Mouse (Mus musculus): ENCODE data around the gene Cep112.

Cep112 gene

GRCm38 (mm10) chr11:108606836-108607235 lies 181.8 kb downstream of the Cep112 start:
- DNase-seq, result no peak

GRCm38 (mm10) chr11:108620628-108621433 lies 195.8 kb downstream of the Cep112 start:
- DNase-seq, result no peak

DNA sequence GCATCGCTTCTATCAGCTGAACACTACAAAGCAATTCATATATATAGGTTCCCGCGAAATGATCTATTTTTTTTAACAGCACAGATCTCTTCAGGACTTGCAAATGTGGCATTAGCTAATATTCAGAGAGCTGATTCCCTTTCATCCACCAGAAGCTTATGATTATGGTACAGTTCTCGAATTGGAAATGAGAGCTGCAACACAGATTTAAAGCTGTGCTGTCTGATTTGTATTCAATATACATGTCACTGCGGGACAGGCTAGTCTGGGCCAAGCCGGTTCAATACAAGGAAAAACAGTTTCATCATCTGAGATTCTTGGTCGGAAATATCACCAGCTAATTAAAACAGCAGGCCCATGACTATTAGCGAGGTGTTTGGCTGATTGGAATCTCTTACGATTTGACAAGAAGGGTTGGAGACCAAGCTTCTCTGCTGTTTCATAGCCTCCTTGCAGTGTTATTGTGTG lies 196.5 kb downstream of the Cep112 start:
- DNase-seq, result no peak

- DNase-seq, result no peak
Measured at GRCm38 (mm10) chr11:108625546-108626232, 200.7 kb downstream of the Cep112 start.

- DNase-seq, result no peak
Measured at GRCm38 (mm10) chr11:108637780-108638179, 212.8 kb downstream of the Cep112 start.

- DNase-seq, result no peak
Measured at GRCm38 (mm10) chr11:108655574-108655973, 230.6 kb downstream of the Cep112 start.

DNA sequence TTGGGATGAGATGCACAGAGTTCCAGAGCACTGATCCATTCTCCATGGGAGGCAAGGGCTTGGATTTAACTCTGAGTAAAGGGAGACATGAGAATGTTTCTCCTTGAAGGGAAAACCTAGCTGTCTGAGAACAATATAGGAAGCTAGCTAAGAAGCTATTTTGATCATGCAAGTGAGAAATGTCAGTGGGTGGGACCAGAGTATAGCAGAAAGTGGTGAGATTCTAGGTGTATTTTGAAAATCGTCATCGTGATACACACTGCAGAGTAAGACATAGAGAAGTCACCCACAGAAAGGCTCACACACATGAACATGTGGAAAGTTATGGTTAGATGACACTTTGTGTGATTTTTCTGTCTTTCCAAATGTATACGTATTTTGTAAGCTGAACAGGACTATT lies 257.0 kb downstream of the Cep112 start:
- DNase-seq, result no peak

DNA sequence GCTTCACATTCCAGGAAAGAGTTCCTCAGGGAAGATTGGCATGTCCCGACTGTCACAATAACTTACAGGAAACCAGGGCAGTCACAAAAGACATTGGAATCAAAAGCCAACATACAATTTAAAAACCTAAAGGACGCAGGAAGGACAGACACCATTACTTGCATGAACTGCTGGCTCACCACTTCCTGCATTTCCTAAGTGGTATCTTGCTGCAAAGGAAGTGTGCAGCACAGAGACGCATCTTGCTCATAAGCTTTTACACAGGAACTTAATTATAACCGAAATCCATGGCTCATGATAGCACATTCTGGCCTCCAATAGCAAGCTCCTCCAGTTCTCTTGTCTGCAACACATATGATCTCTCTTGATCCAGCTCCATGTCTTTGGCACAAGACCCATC lies 271.6 kb downstream of the Cep112 start:
- DNase-seq, result no peak

GRCm38 (mm10) chr11:108752301-108752700 lies 327.3 kb downstream of the Cep112 start:
- peak; percentile 23 for DNase-seq

GRCm38 (mm10) chr11:108752765-108753164 lies 327.8 kb downstream of the Cep112 start:
- DNase-seq, result no peak

GRCm38 (mm10) chr11:108753361-108754240 lies 328.6 kb downstream of the Cep112 start:
- no peak for DNase-seq

DNA sequence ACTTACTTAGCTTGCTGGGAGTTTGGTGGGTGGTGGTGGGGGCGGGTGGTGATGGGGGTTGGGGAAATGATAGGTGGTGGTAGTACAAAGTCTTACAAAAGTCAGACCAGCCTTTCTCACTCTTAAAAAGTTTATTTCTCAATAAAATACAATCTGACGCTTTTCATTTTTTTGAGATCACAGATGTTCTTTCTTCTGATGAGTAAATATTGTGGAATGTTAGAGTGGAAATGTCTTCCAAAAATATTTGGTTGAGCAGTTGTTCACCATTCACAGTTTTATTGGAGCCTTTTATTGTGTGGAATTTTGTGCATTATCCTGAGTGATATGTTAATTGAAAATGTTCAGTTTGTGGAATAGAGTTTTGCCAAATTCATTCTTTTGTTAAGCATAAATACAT lies 332.2 kb downstream of the Cep112 start:
- no peak for DNase-seq

GRCm38 (mm10) chr11:108757626-108758430 lies 332.8 kb downstream of the Cep112 start:
- no peak for DNase-seq

DNA sequence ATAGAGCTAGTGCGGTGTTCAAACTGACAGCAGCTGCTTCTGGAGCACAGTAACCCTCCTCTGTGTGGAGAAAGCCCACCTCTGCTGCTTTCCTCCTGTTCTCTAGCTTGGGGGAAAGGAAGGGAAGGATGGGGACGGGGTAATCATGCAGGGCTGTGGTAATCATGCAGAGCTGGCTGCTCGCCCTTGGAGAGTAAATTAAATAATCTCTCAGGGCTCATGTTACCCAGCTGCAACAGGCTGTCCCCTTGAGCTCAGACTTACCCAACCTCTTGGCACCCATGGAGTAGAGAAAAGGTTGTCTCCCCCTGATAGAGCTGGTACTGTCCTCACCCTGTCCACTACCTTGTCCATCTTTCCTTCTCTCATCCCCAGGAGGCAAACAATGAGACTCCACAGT lies 345.1 kb downstream of the Cep112 start:
- DNase-seq, result no peak

DNA sequence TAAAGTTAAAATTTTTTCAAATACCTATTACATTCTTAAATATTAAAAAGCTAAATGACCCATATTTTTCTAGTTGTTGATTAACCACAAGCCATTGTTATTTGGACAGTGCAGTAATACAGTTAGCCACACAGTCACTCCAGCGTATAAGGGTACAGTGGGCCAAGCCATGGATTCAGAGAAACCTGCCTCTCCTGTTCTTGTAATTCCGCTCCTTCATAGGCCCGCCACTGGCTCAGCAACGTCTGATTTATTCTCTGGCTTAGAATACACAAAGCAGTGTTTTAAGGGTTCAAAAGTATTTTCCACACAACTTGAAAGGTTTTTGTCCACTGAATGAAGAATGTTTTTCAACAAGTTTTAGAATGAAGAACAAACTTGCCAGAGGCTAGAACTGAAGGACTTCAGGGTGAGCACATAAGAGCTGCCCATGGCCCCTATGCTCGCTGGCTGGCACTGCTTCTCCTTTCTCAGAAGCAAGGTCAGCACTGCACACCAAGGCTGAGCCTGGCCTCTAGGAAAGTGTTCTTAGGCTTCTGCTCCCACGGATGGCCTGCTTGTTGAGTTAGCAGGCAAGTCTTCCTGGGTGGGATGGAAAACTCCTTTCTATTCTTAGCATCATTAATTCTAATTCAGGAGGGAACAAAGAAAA lies 349.2 kb downstream of the Cep112 start:
- no peak for DNase-seq

- DNase-seq, result no peak
Measured at GRCm38 (mm10) chr11:108777158-108777557, 352.2 kb downstream of the Cep112 start.

GRCm38 (mm10) chr11:108780271-108781250 lies 355.6 kb downstream of the Cep112 start:
- no peak for DNase-seq

DNA sequence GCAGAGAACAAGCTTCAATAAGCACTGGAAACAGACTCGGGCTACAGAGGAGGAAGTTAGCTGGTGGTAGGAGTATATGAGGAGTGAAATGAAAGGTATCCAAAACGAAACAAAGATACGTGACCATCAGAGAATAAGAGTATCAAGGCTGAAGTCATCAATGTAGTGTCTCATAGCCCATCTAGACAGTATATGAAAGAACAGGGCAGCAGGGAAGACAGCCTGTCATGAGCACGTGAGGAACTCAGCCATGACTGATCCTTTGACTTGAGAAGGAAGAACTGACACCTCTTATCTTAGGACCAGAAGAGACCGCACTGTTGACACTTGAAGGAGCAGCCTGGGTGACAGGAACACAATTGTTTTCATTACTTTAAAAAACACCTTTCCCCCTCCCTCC lies 373.4 kb downstream of the Cep112 start:
- DNase-seq, result no peak

GRCm38 (mm10) chr11:108799695-108800094 lies 374.7 kb downstream of the Cep112 start:
- no peak for DNase-seq

DNA sequence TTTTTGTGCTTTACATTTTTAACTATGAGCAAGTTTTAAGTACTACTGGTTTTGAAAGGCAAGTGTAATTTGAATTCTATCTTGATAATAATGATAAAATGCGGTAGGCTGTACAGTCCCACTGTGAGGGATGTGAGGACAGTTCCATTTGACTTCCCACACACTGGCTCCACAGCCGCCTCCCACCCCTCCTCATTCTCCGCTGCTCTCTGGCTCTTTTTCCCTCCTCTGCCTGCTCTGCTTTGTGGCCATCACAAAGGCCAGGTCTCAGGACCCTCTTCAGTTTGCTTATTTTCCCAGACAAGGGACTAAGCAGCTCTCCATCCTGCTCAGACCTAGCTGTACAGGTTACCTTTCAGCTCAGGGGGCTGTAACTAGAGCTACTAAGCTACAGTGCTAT lies 379.0 kb downstream of the Cep112 start:
- no peak for DNase-seq

GRCm38 (mm10) chr11:108805947-108806346 lies 381.0 kb downstream of the Cep112 start:
- DNase-seq, result no peak
